Mouse (Mus musculus): Measurements from ENCODE around the gene Vill.
A peak's percentile ranks its signal among the peaks of the same experiment; 100 is the strongest.

GRCm38 (mm10) chr9:119107566-119107965, 55.0 kb downstream of the Vill start:
- TF ChIP-seq CTCF (conservative IDR thresholded peaks at IDR 0.05; ENCODE audit: low read length) = peak; percentile 85
- TF ChIP-seq POU5F1 (IDR thresholded peaks at IDR 0.05; ENCODE audit: borderline replicate concordance, low read length) = no peak
- no peak for TF ChIP-seq NANOG (IDR thresholded peaks at IDR 0.05; ENCODE audit: borderline replicate concordance, low read length)
